Mouse (Mus musculus) intestine, embryonic 14.5 days (tissue): Measurements from ENCODE around the gene Cep89. TPM values are rescaled to one million over a fixed set of nuclear protein-coding genes. Genes with fewer than 3 reads are reported as not detected.

ENCODE experiments used
- ATAC-seq: fragments of 200-750 bp; cut with Nextera tagmentation; replicated peaks from 2 replicates; pipeline ENCODE4 v1.8.0; 2017; ENCODE audit warnings: low read depth, moderate number of reproducible peaks, moderate TSS enrichment, moderate library complexity; ENCODE audit not compliant: low FRiP score, low TSS enrichment
- DNase-seq: peaks from one replicate; pipeline ENCODE4 v3.0.0-alpha.2; 2018; ENCODE audit warnings: low spot score
- H3K27ac ChIP-seq: fragments of 300-500 bp; sonication (generic); 2 replicates; pipeline ENCODE4 v1.5.1; 2014; ENCODE audit warnings: low read depth, mild to moderate bottlenecking, control low read depth
- H3K27me3 ChIP-seq: fragments of 300-500 bp; sonication (generic); replicated peaks from 2 replicates; pipeline ENCODE4 v1.6.1; 2014; ENCODE audit warnings: low read length, control low read depth; ENCODE audit not compliant: control insufficient read depth, insufficient read depth
- H3K36me3 ChIP-seq: fragments of 300-500 bp; sonication (generic); 2 replicates; pipeline ENCODE4 v1.6.1; 2014; ENCODE audit warnings: low read length, control low read depth; ENCODE audit not compliant: control insufficient read depth, insufficient read depth
- H3K4me1 ChIP-seq: fragments of 300-500 bp; sonication (generic); replicated peaks from 2 replicates; pipeline ENCODE4 v1.6.1; 2014; ENCODE audit warnings: low read length, control low read depth, mixed read lengths; ENCODE audit not compliant: control insufficient read depth, insufficient read depth
- H3K4me2 ChIP-seq: fragments of 300-500 bp; sonication (generic); 2 replicates; pipeline ENCODE4 v1.6.1; 2014; ENCODE audit warnings: low read length
- H3K4me3 ChIP-seq: fragments of 300-500 bp; sonication (generic); 2 replicates; pipeline ENCODE4 v1.5.1; 2014; ENCODE audit warnings: low read depth, low read length, control low read depth, mixed read lengths
- H3K9ac ChIP-seq: fragments of 300-500 bp; sonication (generic); 2 replicates; pipeline ENCODE4 v1.6.1; 2014; ENCODE audit warnings: mild to moderate bottlenecking, low read length
- H3K9me3 ChIP-seq: fragments of 300-500 bp; sonication (generic); 2 replicates; pipeline ENCODE4 v1.6.1; 2016; ENCODE audit warnings: low read length, control low read depth; ENCODE audit not compliant: control insufficient read depth
- WGBS: fragments of 180-500 bp; shearing (Covaris S2); extraction: QIAGEN DNeasy Blood & Tissue Kit; methylation state at CpG from one replicate; pipeline ENCODE4 v1.1.7; 2014; 5-methylcytosine and 5-hydroxymethylcytosine counted together
- polyA plus RNA-seq: library from polyadenylated mRNA; unstranded; fragments of >200 nt; fragmentation: Nextera tagmentation; extraction: Ambion mirVana; gene quantifications from 2 replicates; pipeline ENCODE4 v1.2.1, GENCODE M21; 2014

The Cep89 gene
- polyA plus RNA-seq, 1 experiment from 2014 or later = 42.4 TPM

DNA sequence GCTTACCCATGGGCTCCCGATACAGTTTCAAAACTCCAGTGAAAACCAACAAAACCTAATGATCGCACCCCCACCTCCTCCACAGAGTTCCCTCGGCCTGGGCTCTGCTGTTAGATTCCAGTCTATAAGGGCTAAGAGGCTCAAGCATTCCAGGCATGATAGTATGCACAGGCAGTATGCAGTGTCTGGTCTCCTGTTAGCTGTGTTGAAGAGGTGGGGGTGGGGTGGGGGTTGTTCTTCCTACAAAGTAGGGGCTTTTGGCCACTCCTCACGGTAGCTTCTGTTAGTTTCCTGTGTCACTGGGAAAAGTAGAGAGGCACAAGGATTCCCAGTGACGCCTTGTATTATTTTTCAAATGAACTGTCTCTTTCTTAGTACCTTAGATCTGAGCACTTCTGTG lies 34.6 kb upstream of the Cep89 start:
- Histone ChIP-seq H3K9me3 (no peaks in the 10 kb centered on the region), H3K4me2 (no peak overlapping the region), H3K9ac (no peak overlapping the region), H3K27ac (no peak overlapping the region), H3K4me1 (0 out of 2 replicates have a peak, but pooled peaks cover 3% of the 10 kb centered on the region), H3K4me3 (no peak overlapping the region), H3K36me3 (no peaks in the 10 kb centered on the region), H3K27me3 (no peaks in the 10 kb centered on the region)
- ATAC-seq (no peak), DNase-seq (no peak)
- 47% methylated on average over 5 of the region's 5 CpGs for WGBS

DNA sequence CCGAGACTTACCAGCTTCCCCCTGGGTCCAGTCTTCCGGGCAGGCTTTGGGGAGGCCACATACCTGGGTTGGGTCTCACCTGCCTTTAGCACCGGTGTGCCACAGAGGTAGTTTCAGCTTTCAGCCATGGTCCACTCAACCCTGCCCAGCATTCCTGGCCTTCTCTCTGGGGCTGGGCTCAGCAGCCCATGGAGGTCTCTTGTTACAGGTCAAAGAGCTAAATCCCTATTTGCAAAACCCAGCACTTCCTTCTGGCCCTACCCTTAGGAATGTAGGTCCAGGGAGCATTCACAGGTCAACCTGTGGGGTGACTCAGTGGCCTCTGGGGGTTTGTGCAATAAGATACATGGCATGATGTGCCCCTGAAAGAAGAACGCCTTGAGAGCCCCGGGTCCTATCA lies 34.0 kb upstream of the Cep89 start:
- no peaks in the 10 kb centered on the region for H3K27me3 ChIP-seq
- WGBS = 58% methylated on average over 5 of the region's 5 CpGs
- H3K9ac ChIP-seq = no peak overlapping the region
- no peaks in the 10 kb centered on the region for H3K36me3 ChIP-seq
- ATAC-seq (peak; percentile 30; the same call in 1 of the 2 replicates), DNase-seq (no peak)
- no peaks in the 10 kb centered on the region for H3K9me3 ChIP-seq
- H3K4me3 ChIP-seq = no peak overlapping the region
- 0 out of 2 replicates have a peak, but pooled peaks cover 3% of the 10 kb centered on the region for H3K4me1 ChIP-seq
- no peak overlapping the region for H3K27ac ChIP-seq
- no peak overlapping the region for H3K4me2 ChIP-seq

DNA sequence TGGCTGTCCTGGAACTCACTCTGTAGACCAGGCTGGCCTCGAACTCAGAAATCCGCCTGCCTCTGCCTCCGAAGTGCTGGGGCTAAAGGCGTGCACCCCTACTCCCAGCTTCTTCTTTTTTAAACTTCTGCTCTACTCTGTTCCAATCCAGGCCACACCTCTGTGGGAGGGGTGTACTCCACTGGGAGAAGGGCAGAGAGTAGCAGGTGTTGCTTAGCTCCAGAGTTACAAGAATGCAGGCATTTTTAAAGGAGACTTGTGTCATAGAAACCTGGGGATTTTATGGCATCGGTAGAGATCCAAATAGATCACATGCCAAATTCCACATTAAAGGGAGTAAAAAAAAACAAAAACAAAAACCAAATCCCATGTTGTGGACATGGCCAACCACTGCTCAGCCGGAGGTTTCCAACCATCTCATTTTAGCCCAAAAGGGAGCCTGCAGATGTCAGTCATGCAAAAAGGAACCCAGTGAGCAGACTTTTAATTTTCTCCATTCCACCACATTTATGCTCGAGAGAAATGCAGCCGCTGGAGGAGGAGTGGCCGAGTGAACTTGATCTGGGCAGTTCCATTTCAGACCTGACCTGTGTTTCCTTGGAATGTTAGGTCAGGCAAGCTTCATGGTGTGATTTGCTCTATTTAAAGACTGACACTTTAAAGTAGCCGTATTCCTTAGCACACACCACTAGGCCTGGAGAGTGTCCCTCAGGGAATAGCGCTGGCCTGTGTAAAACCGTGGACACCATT lies 31.5 kb upstream of the Cep89 start:
- Histone ChIP-seq H3K9me3 (no peaks in the 10 kb centered on the region), H3K27me3 (no peaks in the 10 kb centered on the region), H3K4me1 (0 out of 2 replicates have a peak, but pooled peaks cover 3% of the 10 kb centered on the region), H3K36me3 (peaks cover 8% of the 10 kb centered on the region; the same call in 1 of the 2 replicates), H3K9ac (no peak overlapping the region), H3K4me2 (no peak overlapping the region), H3K27ac (no peak overlapping the region), H3K4me3 (no peak overlapping the region)
- DNase-seq (no peak), ATAC-seq (no peak)
- WGBS = 74% methylated on average over 12 of the region's 12 CpGs

DNA sequence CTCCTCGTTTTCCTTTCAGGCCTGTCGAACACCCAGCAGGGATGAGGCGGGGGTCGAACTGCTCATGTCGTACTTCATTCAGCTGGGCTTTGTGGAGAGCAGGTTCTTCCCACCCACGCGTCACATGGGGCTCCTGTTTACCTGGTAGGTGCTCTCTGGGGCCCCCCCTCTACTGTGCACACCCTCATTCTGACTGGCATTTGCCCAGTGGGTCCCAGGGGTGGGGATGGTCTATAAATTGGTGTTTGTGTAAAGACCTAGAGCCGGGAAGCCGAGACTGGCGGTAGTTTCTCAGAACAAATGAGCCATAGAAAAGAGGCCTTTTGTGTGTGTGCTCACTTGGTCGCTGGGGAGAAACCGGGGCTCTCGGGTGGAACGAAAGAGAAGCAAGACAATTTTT lies 25.7 kb upstream of the Cep89 start:
- H3K4me1 ChIP-seq = no peaks in the 10 kb centered on the region
- H3K9ac ChIP-seq = no peak overlapping the region
- no peak for ATAC-seq
- DNase-seq = no peak
- H3K4me2 ChIP-seq = no peak overlapping the region
- H3K27me3 ChIP-seq = no peaks in the 10 kb centered on the region
- no peaks in the 10 kb centered on the region for H3K9me3 ChIP-seq
- H3K27ac ChIP-seq = peak overlapping the region; percentile 86; the same call in 1 of the 2 replicates
- H3K36me3 ChIP-seq = peaks cover 8% of the 10 kb centered on the region; the same call in 1 of the 2 replicates
- 70% methylated on average over 14 of the region's 14 CpGs for WGBS
- H3K4me3 ChIP-seq = no peak overlapping the region

DNA sequence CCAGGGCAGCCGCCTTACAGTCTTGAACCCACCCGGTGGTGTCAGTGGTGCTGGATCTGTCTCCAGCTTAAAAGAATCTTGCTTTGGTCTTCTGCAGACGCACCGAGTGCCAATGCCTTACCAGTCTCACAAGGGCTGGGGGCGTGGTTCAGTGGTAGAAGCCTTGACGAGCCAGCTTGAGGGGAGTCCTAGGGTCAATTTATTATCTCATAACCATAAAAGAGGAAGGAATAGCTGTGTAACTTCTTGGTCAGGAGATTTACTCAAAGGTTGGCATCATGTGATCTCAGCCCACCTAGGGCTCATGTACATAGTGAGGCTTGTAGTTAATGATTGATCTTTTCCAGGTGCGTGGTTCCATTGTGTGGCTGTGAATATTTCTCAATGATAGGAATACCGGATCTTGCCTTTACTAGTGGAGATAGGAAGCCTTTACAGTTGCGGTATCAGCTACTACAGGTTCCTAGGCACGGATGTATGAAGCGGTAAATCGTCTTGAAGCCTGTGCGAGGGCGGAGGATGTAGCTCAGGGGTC lies 24.3 kb upstream of the Cep89 start:
- 70% methylated on average over 14 of the region's 14 CpGs for WGBS
- DNase-seq = peak; percentile 70
- H3K9ac ChIP-seq = no peak overlapping the region

DNA sequence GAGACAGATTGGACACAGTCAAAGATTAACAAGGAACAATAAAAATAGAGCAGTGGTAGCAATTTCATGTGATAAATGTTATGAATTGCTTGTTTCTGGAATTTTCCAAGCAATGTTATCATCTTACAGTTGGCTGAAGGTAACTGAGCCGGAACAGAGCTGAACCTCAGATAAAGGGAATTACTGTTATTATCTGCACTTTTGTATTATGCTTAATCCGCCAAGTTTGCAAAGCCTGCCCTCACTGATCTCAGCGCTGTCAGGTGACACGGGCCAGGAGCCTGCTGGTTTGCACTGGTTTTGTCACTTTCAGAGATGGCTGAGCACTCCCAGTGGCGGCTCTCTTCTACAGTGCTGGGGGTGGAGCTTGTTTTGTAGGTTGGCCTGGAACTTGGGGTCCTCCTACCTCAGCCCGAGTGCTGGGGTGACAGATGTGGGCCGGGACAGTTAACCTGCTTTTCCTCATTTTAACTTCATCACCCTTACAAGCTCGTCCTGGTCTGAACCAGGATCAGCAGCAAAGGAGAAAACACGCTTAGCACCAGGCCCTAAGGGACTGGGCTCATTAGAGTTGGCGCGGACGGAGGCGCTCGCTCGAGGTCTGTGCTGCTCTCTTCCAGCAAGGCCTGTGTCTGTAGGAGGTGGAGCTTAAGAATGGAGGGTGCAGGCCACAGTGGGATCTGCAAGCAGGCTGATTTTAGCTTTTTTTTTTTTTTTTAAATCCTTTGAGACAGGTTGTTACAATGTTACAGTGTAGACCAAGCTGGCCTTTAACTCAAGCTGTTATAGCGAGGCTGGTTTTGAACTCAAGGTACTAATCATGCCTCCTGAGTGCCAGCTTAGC lies 23.5 kb upstream of the Cep89 start:
- Histone ChIP-seq H3K9me3 (no peaks in the 10 kb centered on the region), H3K4me2 (no peak overlapping the region; the same call in 1 of the 2 replicates), H3K4me3 (no peak overlapping the region), H3K27me3 (no peaks in the 10 kb centered on the region), H3K9ac (no peak overlapping the region), H3K27ac (peak overlapping the region; percentile 86), H3K36me3 (peaks cover 8% of the 10 kb centered on the region; the same call in 1 of the 2 replicates), H3K4me1 (no peaks in the 10 kb centered on the region)
- DNase-seq (peak; percentile 72), ATAC-seq (peak; percentile 85)
- WGBS = 56% methylated on average over 16 of the region's 16 CpGs

More for the DNA sequence above, 24.3 kb upstream of the Cep89 start:
- Histone ChIP-seq H3K27ac (peak overlapping the region; percentile 86), H3K27me3 (no peaks in the 10 kb centered on the region), H3K9me3 (no peaks in the 10 kb centered on the region), H3K4me2 (no peak overlapping the region; the same call in 1 of the 2 replicates), H3K36me3 (peaks cover 8% of the 10 kb centered on the region; the same call in 1 of the 2 replicates), H3K4me1 (no peaks in the 10 kb centered on the region), H3K4me3 (no peak overlapping the region)
- peak; percentile 93 for ATAC-seq

DNA sequence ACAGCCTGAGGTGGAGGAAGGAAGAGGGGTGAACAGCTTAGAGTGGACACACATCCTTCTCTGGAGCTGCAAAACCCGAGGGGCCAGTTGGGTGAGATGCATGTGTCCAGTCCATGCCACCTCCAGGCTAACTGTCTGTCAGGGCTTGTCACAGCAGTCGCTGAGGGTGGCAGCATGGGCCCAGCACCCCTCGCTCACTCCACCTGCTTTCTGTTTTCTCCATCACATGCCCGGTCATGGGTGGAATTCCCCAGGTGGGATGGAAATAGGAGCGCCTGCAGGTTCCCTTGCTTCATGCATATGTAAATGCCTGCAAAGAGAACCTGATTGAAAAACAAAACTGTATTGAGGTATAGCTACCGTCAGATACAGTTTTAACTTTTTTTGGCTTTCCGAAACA lies 22.6 kb upstream of the Cep89 start:
- Histone ChIP-seq H3K9me3 (no peaks in the 10 kb centered on the region), H3K4me2 (no peak overlapping the region), H3K9ac (no peak overlapping the region)

DNA sequence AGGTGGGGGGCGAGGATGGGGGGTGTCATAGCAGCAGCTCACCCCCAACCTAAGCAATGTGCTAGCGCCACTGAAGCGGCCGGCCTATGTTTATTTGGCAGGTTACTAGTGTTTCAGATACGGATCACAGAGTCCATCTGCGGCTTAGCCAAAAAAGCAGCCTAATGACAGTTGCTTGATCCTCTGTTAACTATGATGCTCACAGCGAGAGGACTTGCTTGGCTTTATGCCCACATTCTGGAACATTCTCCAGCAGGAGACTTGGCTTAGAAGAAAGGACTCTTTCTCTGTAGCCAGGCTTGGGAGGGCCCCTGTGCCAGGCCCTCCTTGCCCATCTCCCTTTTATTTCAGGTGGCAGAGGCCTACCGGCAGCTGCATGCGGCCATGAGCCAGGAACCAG lies 20.2 kb upstream of the Cep89 start:
- ATAC-seq (no peak), DNase-seq (no peak)
- Histone ChIP-seq H3K36me3 (no peaks in the 10 kb centered on the region; the same call in none of the 2 replicates), H3K4me2 (no peak overlapping the region), H3K27me3 (no peaks in the 10 kb centered on the region), H3K9ac (no peak overlapping the region), H3K4me1 (no peaks in the 10 kb centered on the region; the same call in 1 of the 2 replicates), H3K4me3 (no peak overlapping the region), H3K27ac (no peak overlapping the region), H3K9me3 (no peaks in the 10 kb centered on the region)
- 87% methylated on average over 9 of the region's 9 CpGs for whole genome bisulfite sequencing

More for the DNA sequence above, 22.6 kb upstream of the Cep89 start:
- Histone ChIP-seq H3K4me3 (no peak overlapping the region), H3K27me3 (no peaks in the 10 kb centered on the region), H3K27ac (peak overlapping the region; percentile 86), H3K36me3 (0 out of 2 replicates have a peak, but pooled peaks cover 2% of the 10 kb centered on the region), H3K4me1 (no peaks in the 10 kb centered on the region)
- no peak for ATAC-seq
- 88% methylated on average over 7 of the region's 7 CpGs for WGBS
- no peak for DNase-seq
